Mouse (Mus musculus) limb, embryonic 11.5 days (tissue): Measurements from ENCODE around the gene D130040H23Rik. TPM values are rescaled to one million over a fixed set of nuclear protein-coding genes. Genes with fewer than 3 reads are reported as not detected.
"Not testable (repeated sequence)": the region's sequence is repeated elsewhere in the genome, so short reads cannot be mapped to it uniquely, and the experiment has no call there.

Experiments
- ATAC-seq: fragments of 200-750 bp; cut with Nextera tagmentation; 2 replicates; pipeline ENCODE4 v1.8.0; 2017; ENCODE audit warnings: low read depth; ENCODE audit not compliant: insufficient number of reproducible peaks, low FRiP score, low TSS enrichment
- DNase-seq: peaks from one replicate; pipeline ENCODE4 v3.0.0-alpha.2; 2015; ENCODE audit warnings: low spot score
- H3K27ac ChIP-seq: fragments of 300-500 bp; sonication (generic); replicated peaks from 2 replicates; pipeline ENCODE4 v1.5.1; 2014; ENCODE audit warnings: low read depth, mild to moderate bottlenecking, low read length
- H3K27me3 ChIP-seq: fragments of 300-500 bp; sonication (generic); 2 replicates; pipeline ENCODE4 v1.6.1; 2014; ENCODE audit warnings: mild to moderate bottlenecking, low read length, mixed read lengths; ENCODE audit not compliant: control insufficient read depth, insufficient read depth
- H3K36me3 ChIP-seq: fragments of 300-500 bp; sonication (generic); 2 replicates; pipeline ENCODE4 v1.6.1; 2014; ENCODE audit warnings: mild to moderate bottlenecking, low read length, moderate library complexity, mixed read lengths; ENCODE audit not compliant: control insufficient read depth, insufficient read depth
- H3K4me1 ChIP-seq: fragments of 300-500 bp; sonication (generic); 2 replicates; pipeline ENCODE4 v1.6.1; 2014; ENCODE audit warnings: low read length, mixed read lengths; ENCODE audit not compliant: control insufficient read depth, insufficient read depth
- H3K4me2 ChIP-seq: fragments of 300-500 bp; sonication (generic); 2 replicates; pipeline ENCODE4 v1.6.1; 2014; ENCODE audit warnings: low read depth, mild to moderate bottlenecking, moderate library complexity; ENCODE audit not compliant: severe bottlenecking
- H3K4me3 ChIP-seq: fragments of 300-500 bp; sonication (generic); 2 replicates; pipeline ENCODE4 v1.5.1; 2014; ENCODE audit warnings: low read depth, low read length
- H3K9ac ChIP-seq: fragments of 300-500 bp; sonication (generic); 2 replicates; pipeline ENCODE4 v1.6.1; 2014; ENCODE audit warnings: mild to moderate bottlenecking, low read length
- H3K9me3 ChIP-seq: fragments of 300-500 bp; sonication (generic); 2 replicates; pipeline ENCODE4 v1.6.1; 2016; ENCODE audit warnings: low read length; ENCODE audit not compliant: control insufficient read depth
- WGBS: fragments of 180-500 bp; shearing (Covaris S2); extraction: QIAGEN DNeasy Blood & Tissue Kit; methylation state at CpG from one replicate; pipeline ENCODE4 v1.1.7; 2014; 5-methylcytosine and 5-hydroxymethylcytosine counted together
- polyA plus RNA-seq: library from polyadenylated mRNA; unstranded; fragments of >200 nt; fragmentation: Nextera tagmentation; extraction: Ambion mirVana; gene quantifications from 2 replicates; pipeline ENCODE4 v1.2.1, GENCODE M21; 2014

D130040H23Rik gene
- 5.1 and 6.7 TPM in 2 replicates for polyA plus RNA-seq

GRCm38 (mm10) chr8:69270386-69271202 is at the start of gene D130040H23Rik:
D130040H23Rik (plus strand) TSS chr8:69271080.
- 11% methylated on average over 12 of the region's 12 CpGs for WGBS
- no peaks in the 10 kb centered on the region for H3K27me3 ChIP-seq
- H3K36me3 ChIP-seq: no peaks in the 10 kb centered on the region
- H3K4me2 ChIP-seq: peak within 1 kb of the TSS; percentile 53
- DNase-seq: peak; percentile 79
- no peaks in the 10 kb centered on the region for H3K9me3 ChIP-seq
- H3K4me3 ChIP-seq: peak within 1 kb of the TSS; percentile 47
- H3K4me1 ChIP-seq: no peaks in the 10 kb centered on the region
- H3K9ac ChIP-seq: peak within 1 kb of the TSS; percentile 78
- ATAC-seq: peak; percentile 99
- H3K27ac ChIP-seq: 0 out of 2 replicates have a peak within 1 kb of the TSS, but pooled peaks have one; percentile 43

DNA sequence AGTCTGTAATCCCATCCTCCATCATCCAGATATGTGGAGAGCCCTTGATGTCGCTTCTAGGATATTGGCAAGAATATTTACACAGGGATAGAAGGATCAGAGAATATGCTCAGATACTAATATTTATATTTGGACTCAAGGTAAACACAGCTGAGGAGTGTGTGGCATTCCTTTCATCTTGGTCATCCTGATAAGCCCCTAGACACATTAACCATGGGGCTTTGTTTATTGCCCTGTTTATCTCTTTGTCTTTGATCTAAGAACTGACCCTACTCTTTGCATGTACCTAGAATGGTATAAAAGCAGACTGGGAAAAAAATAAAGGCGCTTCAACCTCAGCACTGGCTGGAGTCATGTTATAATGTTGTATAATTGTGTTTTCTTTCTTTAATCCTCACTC is 28.3 kb upstream of the D130040H23Rik start:
- no peak overlapping the region for H3K4me2 ChIP-seq
- DNase-seq (no peak), ATAC-seq (no peak)
- no peaks in the 10 kb centered on the region for H3K27me3 ChIP-seq
- H3K4me1 ChIP-seq: no peaks in the 10 kb centered on the region
- no peak overlapping the region for H3K4me3 ChIP-seq
- H3K9ac ChIP-seq: no peak overlapping the region
- no peak overlapping the region for H3K27ac ChIP-seq
- H3K36me3 ChIP-seq: no peaks in the 10 kb centered on the region
- H3K9me3 ChIP-seq: no peaks in the 10 kb centered on the region
- 84% methylated on average over 2 of the region's 2 CpGs for WGBS

- DNase-seq: peak; percentile 25
- Histone ChIP-seq H3K27ac (no peak overlapping the region), H3K4me2 (no peak overlapping the region), H3K36me3 (no peaks in the 10 kb centered on the region), H3K4me1 (no peaks in the 10 kb centered on the region), H3K27me3 (no peaks in the 10 kb centered on the region), H3K9me3 (no peaks in the 10 kb centered on the region), H3K4me3 (no peak overlapping the region), H3K9ac (no peak overlapping the region)
- no peak for ATAC-seq
- 70% methylated on average over 4 of the region's 4 CpGs for WGBS
These were observed 2.4 kb upstream of the D130040H23Rik start for GRCm38 (mm10) chr8:69268525-69268924.

GRCm38 (mm10) chr8:69271203-69271554 is 299 bp downstream of the D130040H23Rik start:
- 19% methylated on average over 6 of the region's 6 CpGs for WGBS
- Histone ChIP-seq H3K36me3 (no peaks in the 10 kb centered on the region), H3K9ac (peak overlapping the region; percentile 78), H3K4me2 (peak overlapping the region; percentile 53), H3K9me3 (no peaks in the 10 kb centered on the region), H3K27ac (0 out of 2 replicates have a peak overlapping the region, but pooled peaks have one; percentile 43), H3K4me1 (no peaks in the 10 kb centered on the region), H3K27me3 (no peaks in the 10 kb centered on the region), H3K4me3 (peak overlapping the region; percentile 47)
- DNase-seq (no peak), ATAC-seq (peak; percentile 85)

- no peak for DNase-seq
- 90% methylated on average over 6 of the region's 6 CpGs for WGBS
- Histone ChIP-seq H3K9me3 (no peaks in the 10 kb centered on the region), H3K27me3 (no peaks in the 10 kb centered on the region), H3K27ac (no peak overlapping the region), H3K9ac (no peak overlapping the region), H3K4me1 (no peaks in the 10 kb centered on the region), H3K4me3 (no peak overlapping the region), H3K4me2 (no peak overlapping the region), H3K36me3 (no peaks in the 10 kb centered on the region)
- no peak for ATAC-seq
These were observed 1.6 kb downstream of the D130040H23Rik start for GRCm38 (mm10) chr8:69272435-69272834.

GRCm38 (mm10) chr8:69324771-69325170 is 53.9 kb downstream of the D130040H23Rik start:
- Histone ChIP-seq H3K27ac (no peak overlapping the region), H3K36me3 (no peaks in the 10 kb centered on the region), H3K9me3 (no peaks in the 10 kb centered on the region), H3K4me1 (no peaks in the 10 kb centered on the region), H3K9ac (no peak overlapping the region), H3K4me2 (no peak overlapping the region), H3K4me3 (no peak overlapping the region), H3K27me3 (no peaks in the 10 kb centered on the region)
- ATAC-seq (no peak), DNase-seq (no peak)
- 83% methylated on average over 2 of the region's 2 CpGs for WGBS

DNA sequence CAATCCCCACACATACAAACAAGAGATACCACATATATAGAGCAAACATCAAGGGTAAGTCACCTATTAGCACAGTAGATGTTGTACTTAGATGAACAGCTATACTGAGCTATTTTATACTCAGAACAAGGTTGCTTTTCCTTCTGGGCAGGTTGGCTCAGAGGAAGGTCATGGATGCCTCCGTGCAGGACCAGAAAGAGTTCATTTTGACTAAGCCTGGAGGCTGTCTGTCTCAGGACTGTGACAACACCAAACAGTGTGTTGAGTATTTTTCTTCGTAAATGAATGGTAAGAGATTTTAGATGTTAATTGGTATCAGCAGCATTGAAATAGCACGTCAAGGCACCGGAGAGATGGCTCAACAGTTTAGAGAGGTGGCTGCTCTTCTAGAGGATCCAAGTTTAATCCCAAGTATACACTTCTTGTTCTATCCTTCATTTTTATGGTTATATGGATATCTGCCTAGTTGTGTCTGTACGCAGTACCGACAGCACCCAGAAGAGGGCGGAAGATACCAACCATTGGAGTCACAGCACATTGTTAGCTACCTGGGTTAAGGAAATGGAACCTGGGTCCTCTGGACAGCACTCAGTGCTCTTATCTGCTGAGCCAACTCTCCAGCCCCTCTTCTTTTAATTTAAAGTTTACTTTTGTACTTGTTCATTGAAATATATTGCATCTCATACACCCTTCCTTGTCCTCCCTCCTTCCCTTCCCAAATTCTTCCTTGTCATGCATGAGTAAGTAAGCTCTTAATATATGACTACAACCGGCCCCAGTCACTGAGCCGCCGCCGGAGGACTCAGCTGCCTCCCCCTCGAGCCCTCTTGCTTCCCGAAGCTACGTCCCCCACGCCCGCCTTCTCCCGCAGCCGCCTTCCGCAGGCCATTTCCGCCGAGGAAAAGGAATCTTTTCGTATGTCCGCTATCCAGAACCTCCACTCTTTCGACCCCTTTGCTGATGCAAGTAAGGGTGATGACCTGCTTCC is 57.7 kb downstream of the D130040H23Rik start:
- peak; percentile 78; the same call in 1 of the 2 replicates for ATAC-seq
- Histone ChIP-seq H3K9me3 (no peaks in the 10 kb centered on the region), H3K27ac (no peak overlapping the region), H3K9ac (0 out of 2 replicates have a peak overlapping the region, but pooled peaks have one; percentile 14), H3K36me3 (no peaks in the 10 kb centered on the region), H3K4me3 (peak overlapping the region; percentile 10; the same call in 1 of the 2 replicates), H3K27me3 (no peaks in the 10 kb centered on the region), H3K4me1 (no peaks in the 10 kb centered on the region), H3K4me2 (peak overlapping the region; percentile 38)
- 10% methylated on average over 24 of the region's 24 CpGs for WGBS
- DNase-seq: peak; percentile 94

DNA sequence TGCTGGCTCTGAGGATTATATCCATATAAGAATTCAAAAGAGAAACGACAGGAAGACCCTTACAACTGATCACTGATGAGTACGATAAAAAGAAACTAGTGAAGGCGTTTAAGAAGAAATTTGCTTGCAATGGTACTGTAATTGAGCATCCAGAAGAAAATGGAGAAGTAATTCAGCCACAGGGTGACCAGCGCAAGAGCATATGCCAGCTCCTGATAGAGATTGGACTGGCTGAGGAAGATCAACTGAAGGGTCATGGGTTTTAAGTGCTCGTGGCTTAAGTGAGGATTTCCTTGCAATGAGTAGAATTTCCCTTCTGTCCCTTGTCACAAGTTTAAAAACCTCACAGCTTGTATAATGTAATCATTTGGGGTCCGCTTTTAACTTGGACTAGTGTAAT is 58.4 kb downstream of the D130040H23Rik start:
- H3K4me3 ChIP-seq, H3K27ac ChIP-seq, H3K36me3 ChIP-seq, ATAC-seq, H3K9ac ChIP-seq, H3K4me1 ChIP-seq, H3K27me3 ChIP-seq, H3K9me3 ChIP-seq, DNase-seq: not testable (repeated sequence)
- H3K4me2 ChIP-seq: peak overlapping the region; percentile 38; the same call in 1 of the 2 replicates
- 68% methylated on average over 6 of the region's 6 CpGs for WGBS
